Mouse (Mus musculus): ENCODE measurements around the gene AC192777.2.
"Not testable (repeated sequence)": the region's sequence is repeated elsewhere in the genome, so short reads cannot be mapped to it uniquely, and the experiment has no call there.

The AC192777.2 gene

GRCm38 (mm10) chr17:40095150-40095549, at the start of gene AC192777.2:
Gene AC192777.2, plus strand, starts transcription at chr17:40095450.
- not testable (repeated sequence) for DNase-seq

- DNase-seq, result not testable (repeated sequence)
Measured at GRCm38 (mm10) chr17:40116172-40116571, 20.9 kb downstream of the AC192777.2 start.

- not testable (repeated sequence) for DNase-seq
Measured at GRCm38 (mm10) chr17:40116877-40117276, 21.6 kb downstream of the AC192777.2 start.

All from lung, postnatal 4 days (tissue).